Mouse (Mus musculus): ENCODE measurements around the gene Zfp40.

Gene Zfp40

DNA sequence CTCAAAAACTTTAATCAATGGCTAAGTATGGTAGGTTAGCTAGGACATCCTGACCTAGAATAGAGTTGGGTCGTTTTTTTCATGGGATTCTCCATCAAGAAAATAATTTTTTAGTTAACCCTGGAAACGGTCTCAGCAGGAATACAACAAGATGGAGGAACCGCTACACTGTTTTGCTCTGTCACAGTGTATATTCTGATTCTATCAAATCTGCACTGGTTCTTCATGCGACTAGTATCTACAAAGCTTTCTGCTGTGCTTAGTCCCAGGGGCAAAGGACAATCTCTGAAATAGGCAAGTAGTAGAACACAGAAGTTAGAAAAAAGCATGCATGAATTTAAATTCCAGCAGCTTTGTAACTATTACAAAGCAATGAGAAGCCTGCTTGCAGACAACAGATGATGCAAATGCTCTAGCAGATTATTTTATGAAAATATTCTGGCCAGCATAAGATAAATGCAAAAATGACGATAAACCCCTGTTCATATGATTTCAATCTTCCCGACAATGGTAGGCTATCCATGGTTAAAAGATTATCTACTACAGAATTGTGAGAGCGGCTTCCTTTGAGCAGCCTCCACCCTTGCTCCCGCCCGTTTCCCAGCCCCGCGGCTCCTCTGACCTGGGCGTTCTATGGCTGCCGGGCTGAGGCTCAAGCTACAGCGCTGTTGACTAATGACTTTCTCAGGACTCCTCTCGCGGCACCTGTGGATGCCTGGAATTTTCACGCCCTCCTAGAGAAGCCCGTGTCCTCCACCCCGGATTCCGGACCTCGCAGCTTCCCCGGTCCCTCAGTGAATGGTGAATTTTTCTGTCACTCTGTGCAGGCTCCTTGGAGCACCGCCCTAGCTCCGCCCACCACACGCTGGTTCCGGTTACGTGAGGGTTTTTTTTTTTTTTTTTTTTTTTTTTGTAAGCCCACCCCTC lies at the start of gene Zfp40:
TSS of gene Zfp40 (minus strand) at position 800 of the 927 bp plus-strand sequence.
- peak; percentile 97 for DNase-seq (ENCODE audit: low read depth, low spot score)

DNA sequence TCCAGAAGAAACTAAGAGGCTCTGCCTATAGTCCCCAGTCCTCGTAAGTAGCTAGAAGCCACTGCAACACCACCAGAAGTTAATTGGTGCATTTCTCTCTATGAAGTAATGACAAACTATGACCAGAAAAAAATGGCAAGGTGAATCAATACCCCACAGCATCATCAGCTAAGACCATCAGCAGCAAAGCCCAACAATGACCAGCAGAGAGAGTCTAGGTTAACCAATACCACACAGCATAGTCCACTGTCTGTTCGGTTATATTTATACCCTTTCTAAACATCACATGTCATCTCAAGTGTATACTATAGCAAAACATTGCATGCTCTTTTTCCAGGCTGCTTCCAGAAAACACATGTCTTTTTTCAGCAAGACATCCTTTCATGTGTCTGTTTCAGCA lies 25.3 kb upstream of the Zfp40 start:
- DNase-seq (ENCODE audit: low read depth, low spot score), result no peak

DNA sequence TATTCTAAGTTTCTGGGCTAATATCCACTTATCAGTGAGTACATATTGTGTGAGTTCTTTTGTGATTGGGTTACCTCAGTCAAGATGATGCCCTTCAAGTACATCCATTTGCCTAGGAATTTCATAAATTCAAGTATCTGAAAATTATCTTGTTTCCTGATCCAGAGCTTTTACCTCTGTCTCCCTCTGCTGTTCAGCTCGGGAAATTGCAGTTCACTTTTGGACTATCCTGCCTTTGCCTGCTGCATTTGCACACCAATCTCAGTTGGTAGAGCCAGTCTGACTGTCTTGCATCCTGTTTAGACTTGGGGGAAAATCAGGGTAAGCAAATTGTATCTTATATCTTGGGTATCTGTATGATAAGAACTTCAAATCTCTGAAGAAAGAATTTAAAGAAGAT lies 6.8 kb upstream of the Zfp40 start:
- peak; percentile 45 for DNase-seq (ENCODE audit: low read depth, low spot score)

DNA sequence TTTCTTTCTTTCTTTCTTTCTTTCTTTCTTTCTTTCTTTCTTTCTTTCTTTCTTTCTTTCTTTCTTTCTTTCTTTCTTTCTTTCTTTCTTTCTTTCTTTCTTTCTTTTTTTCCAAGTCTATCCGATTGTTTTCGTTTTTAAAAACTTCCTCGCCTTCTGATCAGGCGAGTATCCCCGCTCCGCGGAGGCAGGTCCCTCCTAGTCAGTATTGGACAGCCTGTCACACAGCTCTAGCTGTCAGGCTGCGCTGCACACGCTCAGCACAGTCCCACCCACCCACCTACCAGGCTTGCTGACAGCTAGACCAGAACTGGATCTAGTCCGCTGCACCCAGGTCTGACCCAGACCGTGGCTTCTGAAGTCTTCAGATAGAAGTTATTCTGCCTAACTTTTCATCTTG lies 389 bp upstream of the Zfp40 start:
- DNase-seq (ENCODE audit: low read depth, low spot score), result peak; percentile 75

DNA sequence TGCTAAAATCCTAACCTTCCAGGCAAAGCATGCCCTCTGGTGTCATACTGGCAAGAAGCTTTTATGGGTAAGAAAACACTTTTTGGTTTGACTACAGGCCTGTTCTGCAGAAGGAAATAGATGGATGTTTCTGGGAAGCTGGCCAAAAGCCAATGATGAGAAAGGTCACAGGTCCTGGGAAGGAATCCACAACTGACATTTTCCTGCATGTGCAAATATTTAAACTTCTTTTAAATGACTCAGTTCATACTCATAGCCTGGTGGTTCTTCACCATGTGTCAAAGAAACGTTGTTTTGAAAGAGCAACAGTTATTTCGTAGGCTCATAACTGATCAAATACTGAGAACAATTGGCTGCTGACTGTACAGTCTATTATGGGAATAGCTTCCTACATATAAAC lies 5.4 kb downstream of the Zfp40 start:
- DNase-seq (ENCODE audit: low read depth, low spot score), result no peak

All from R1 (cell line).